Mouse (Mus musculus) heart, postnatal 14 days (tissue): ENCODE results near the gene Keg1. TPM values are rescaled to one million over a fixed set of nuclear protein-coding genes. Genes with fewer than 3 reads are reported as not detected.
A peak's percentile ranks its signal among the peaks of the same experiment; 100 is the strongest.
"Not testable (repeated sequence)": the region's sequence is repeated elsewhere in the genome, so short reads cannot be mapped to it uniquely, and the experiment has no call there.

Experiments
- DNase-seq, 2 experiments: peaks; one replicate each; pipeline ENCODE4 v3.0.0; 2021 to 2022
- intact Hi-C: fragments of 180-260 bp; cut with DNase I; formaldehyde crosslinking; loops from one replicate; pipeline ENCODE4 v1.15.1; 2025
- long read RNA-seq, 2 experiments: library from polyadenylated mRNA; stranded (forward); transcript quantifications; one replicate each; pipeline ENCODE4 v2.0.0; 2021
- total RNA-seq, 2 experiments: library from RNA; stranded (reverse); gene quantifications; 2 replicates each; pipeline ENCODE4 v1.2.3; 2021

The Keg1 gene
- not detected for total RNA-seq
- long read RNA-seq, experiment 1 = 0 reads
- long read RNA-seq, experiment 2 = 0 reads

- DNase-seq = no peak
- intact Hi-C loops = no loop called here
Observed at GRCm38 (mm10) chr19:12695590-12695989, at the start of gene Keg1. Gene Keg1, plus strand, starts transcription at chr19:12695786.

GRCm38 (mm10) chr19:12649511-12649910, 46.1 kb upstream of the Keg1 start:
- DNase-seq = no peak
- intact Hi-C loops = no loop called here

- intact Hi-C loops = no loop called here
- no peak for DNase-seq
Observed at GRCm38 (mm10) chr19:12666156-12666555, 29.4 kb upstream of the Keg1 start.

- intact Hi-C loops, DNase-seq: not testable (repeated sequence)
Observed at GRCm38 (mm10) chr19:12668601-12669000, 27.0 kb upstream of the Keg1 start.

- intact Hi-C loops = no loop called here
- no peak for DNase-seq
Observed at GRCm38 (mm10) chr19:12670139-12670538, 25.4 kb upstream of the Keg1 start, which contains the start of gene Olfr1442. Gene Olfr1442, plus strand, starts transcription at chr19:12670439.

- intact Hi-C loops = no loop called here
- DNase-seq = no peak
Observed at GRCm38 (mm10) chr19:12671051-12671450, 24.5 kb upstream of the Keg1 start.

GRCm38 (mm10) chr19:12677812-12678211, 17.8 kb upstream of the Keg1 start, which contains the start of gene Olfr1443:
Gene Olfr1443, plus strand, starts transcription at chr19:12678112.
- intact Hi-C loops = no loop called here
- no peak for DNase-seq

GRCm38 (mm10) chr19:12684638-12685037, 10.9 kb upstream of the Keg1 start:
- DNase-seq = no peak
- intact Hi-C loops = no loop called here

GRCm38 (mm10) chr19:12685231-12685630, 10.4 kb upstream of the Keg1 start:
- no peak for DNase-seq
- intact Hi-C loops = no loop called here

GRCm38 (mm10) chr19:12696221-12696620, 635 bp downstream of the Keg1 start:
- intact Hi-C loops = no loop called here
- DNase-seq = no peak

- DNase-seq = no peak
- intact Hi-C loops = no loop called here
Observed at GRCm38 (mm10) chr19:12708458-12708857, 12.9 kb downstream of the Keg1 start.

GRCm38 (mm10) chr19:12708986-12709385, 13.4 kb downstream of the Keg1 start:
- DNase-seq = no peak
- intact Hi-C loops = no loop called here

GRCm38 (mm10) chr19:12719189-12719588, 23.6 kb downstream of the Keg1 start:
- DNase-seq = no peak
- intact Hi-C loops = no loop called here

GRCm38 (mm10) chr19:12720463-12720862, 24.9 kb downstream of the Keg1 start:
- no peak for DNase-seq
- intact Hi-C loops = loop anchor here (5.0 kb wide), 2 partner anchors 102 to 123 kb away; partner anchors contain the start of gene Gm4952

GRCm38 (mm10) chr19:12720919-12721318, 25.3 kb downstream of the Keg1 start:
- intact Hi-C loops = loop anchor here (5.0 kb wide), 2 partner anchors 101 to 124 kb away; partner anchors contain the start of gene Gm4952
- not testable (repeated sequence) for DNase-seq

- intact Hi-C loops = loop anchor here (5.0 kb wide), 2 partner anchors 101 to 124 kb away; partner anchors contain the start of gene Gm4952
- DNase-seq = not testable (repeated sequence)
Observed at GRCm38 (mm10) chr19:12721596-12721995, 26.0 kb downstream of the Keg1 start.

- DNase-seq = peak; percentile 64 to 71
- intact Hi-C loops = loop anchor here (2.0 to 5.0 kb wide), 3 partner anchors 74 to 125 kb away; partner anchors contain the start of genes Gm4952, Lpxn and Zfp91
Observed at GRCm38 (mm10) chr19:12722308-12722707, 26.7 kb downstream of the Keg1 start.

GRCm38 (mm10) chr19:12725851-12726250, 30.3 kb downstream of the Keg1 start:
- no peak for DNase-seq
- intact Hi-C loops = no loop called here

GRCm38 (mm10) chr19:12731036-12731435, 35.5 kb downstream of the Keg1 start:
- no peak for DNase-seq
- intact Hi-C loops = no loop called here

- DNase-seq = no peak
- intact Hi-C loops = no loop called here
Observed at GRCm38 (mm10) chr19:12731950-12732349, 36.4 kb downstream of the Keg1 start.

- intact Hi-C loops = no loop called here
- no peak for DNase-seq
Observed at GRCm38 (mm10) chr19:12756286-12756685, 60.7 kb downstream of the Keg1 start.

GRCm38 (mm10) chr19:12758936-12759478, 63.4 kb downstream of the Keg1 start:
- intact Hi-C loops = no loop called here
- no peak for DNase-seq
